Mouse (Mus musculus) intestine, postnatal 0 days (tissue): ENCODE results near the gene Gm45062. TPM values are rescaled to one million over a fixed set of nuclear protein-coding genes. Genes with fewer than 3 reads are reported as not detected.

Experiments used
- ATAC-seq: fragments of 200-750 bp; cut with Nextera tagmentation; 2 replicates; pipeline ENCODE4 v1.8.0; 2017; ENCODE audit warnings: mild to moderate bottlenecking, moderate TSS enrichment, moderate library complexity
- H3K27ac ChIP-seq: fragments of 300-500 bp; sonication (generic); 2 replicates; pipeline ENCODE4 v1.5.1; 2014; ENCODE audit warnings: mild to moderate bottlenecking, low read depth, low read length, moderate library complexity
- H3K27me3 ChIP-seq: fragments of 300-500 bp; sonication (generic); replicated peaks from 2 replicates; pipeline ENCODE4 v1.6.1; 2014; ENCODE audit warnings: low read length, mixed read lengths; ENCODE audit not compliant: control insufficient read depth, insufficient read depth
- H3K36me3 ChIP-seq: fragments of 300-500 bp; sonication (generic); 2 replicates; pipeline ENCODE4 v1.6.1; 2014; ENCODE audit warnings: mild to moderate bottlenecking, moderate library complexity; ENCODE audit not compliant: control insufficient read depth, insufficient read depth
- H3K4me1 ChIP-seq: fragments of 300-500 bp; sonication (generic); replicated peaks from 2 replicates; pipeline ENCODE4 v1.6.1; 2014; ENCODE audit warnings: antibody characterized with exemption, low read length, mixed read lengths; ENCODE audit not compliant: control insufficient read depth, insufficient read depth
- H3K4me2 ChIP-seq: fragments of 300-500 bp; sonication (generic); replicated peaks from 2 replicates; pipeline ENCODE4 v1.6.1; 2014; ENCODE audit warnings: low read depth, mild to moderate bottlenecking, moderate library complexity
- H3K4me3 ChIP-seq: fragments of 300-500 bp; sonication (generic); 2 replicates; pipeline ENCODE4 v1.5.1; 2014; ENCODE audit warnings: low read depth, low read length
- H3K9ac ChIP-seq: fragments of 300-500 bp; sonication (generic); 2 replicates; pipeline ENCODE4 v1.6.1; 2014; ENCODE audit warnings: mild to moderate bottlenecking, low read depth, low read length
- H3K9me3 ChIP-seq: fragments of 300-500 bp; sonication (generic); 2 replicates; pipeline ENCODE4 v1.6.1; 2016; ENCODE audit warnings: mixed run types; ENCODE audit not compliant: control insufficient read depth
- CTCF ChIP-seq: sonication (generic); IDR thresholded peaks from 2 replicates; pipeline ENCODE4 v1.5.1; 2016; ENCODE audit warnings: low read depth, mild to moderate bottlenecking, control low read depth, antibody characterized with exemption, moderate library complexity
- WGBS: fragments of 180-500 bp; shearing (Covaris S2); extraction: QIAGEN DNeasy Blood & Tissue Kit; methylation state at CpG from one replicate; pipeline ENCODE4 v1.1.7; 2014; 5-methylcytosine and 5-hydroxymethylcytosine counted together
- polyA plus RNA-seq: library from polyadenylated mRNA; unstranded; fragments of >200 nt; fragmentation: Nextera tagmentation; extraction: Ambion mirVana; gene quantifications from 2 replicates; pipeline ENCODE4 v1.2.1, GENCODE M21; 2015

Gm45062 gene
- polyA plus RNA-seq, 1 experiment from 2014 or later = 0.30 TPM

DNA sequence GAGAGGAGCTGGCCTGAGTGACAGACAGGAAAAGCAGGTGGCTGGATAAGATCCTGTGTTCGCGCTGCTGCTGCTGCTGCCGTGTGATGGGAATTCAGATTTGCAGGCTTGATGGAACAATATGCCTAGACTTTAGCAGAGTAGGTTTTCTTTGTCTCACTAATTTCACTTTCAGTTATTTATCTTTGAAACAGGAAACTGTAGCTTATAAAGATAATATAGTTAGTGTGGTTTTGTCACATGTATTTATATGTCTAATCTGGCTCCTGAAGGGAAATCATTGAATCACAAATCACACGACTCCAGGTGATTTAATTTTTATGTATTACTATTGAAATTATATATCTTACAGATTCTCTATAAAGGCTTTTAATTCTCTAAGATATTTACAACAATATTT, 24.0 kb downstream of the Gm45062 start:
- no peak for ATAC-seq
- Histone ChIP-seq H3K36me3 (no peaks in the 10 kb centered on the region), H3K9me3 (no peaks in the 10 kb centered on the region), H3K4me2 (no peak overlapping the region), H3K9ac (no peak overlapping the region), H3K4me1 (no peaks in the 10 kb centered on the region), H3K27ac (no peak overlapping the region), H3K4me3 (no peak overlapping the region), H3K27me3 (no peaks in the 10 kb centered on the region)
- no peak for TF ChIP-seq CTCF
- 80% methylated on average over 4 of the region's 4 CpGs for whole genome bisulfite sequencing

DNA sequence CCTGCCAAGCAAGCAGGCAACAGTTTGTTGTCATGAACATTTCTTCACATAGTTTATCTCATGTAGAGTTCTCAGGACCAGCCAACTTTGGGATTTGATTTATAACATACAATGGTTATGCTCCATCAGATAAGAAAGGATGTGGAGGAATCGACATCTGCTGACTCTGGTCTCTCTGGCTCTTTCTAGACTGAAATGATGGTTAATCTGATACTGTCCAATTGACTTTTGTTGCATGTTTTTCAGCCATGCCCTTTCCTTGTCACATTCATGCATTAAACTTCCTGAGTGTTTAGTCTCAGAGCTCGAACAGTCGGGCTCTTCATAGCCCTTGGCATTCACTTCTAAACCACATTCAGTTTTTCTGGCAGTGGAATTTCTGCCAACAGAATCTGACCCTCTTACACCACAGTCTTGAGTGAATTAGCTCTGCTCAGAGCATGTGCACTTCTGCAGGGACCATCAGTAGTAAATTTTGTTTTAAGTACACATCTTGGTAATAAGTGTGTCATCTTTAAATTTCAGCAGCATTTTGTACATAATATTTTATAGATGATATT, 26.2 kb downstream of the Gm45062 start:
- TF ChIP-seq CTCF = no peak
- no peaks in the 10 kb centered on the region for H3K36me3 ChIP-seq
- no peaks in the 10 kb centered on the region for H3K9me3 ChIP-seq
- no peak overlapping the region for H3K27ac ChIP-seq
- H3K27me3 ChIP-seq = no peaks in the 10 kb centered on the region
- H3K4me2 ChIP-seq = no peak overlapping the region
- no peaks in the 10 kb centered on the region for H3K4me1 ChIP-seq
- ATAC-seq = no peak
- 62% methylated on average over 3 of the region's 3 CpGs for WGBS
- H3K4me3 ChIP-seq = no peak overlapping the region
- no peak overlapping the region for H3K9ac ChIP-seq

DNA sequence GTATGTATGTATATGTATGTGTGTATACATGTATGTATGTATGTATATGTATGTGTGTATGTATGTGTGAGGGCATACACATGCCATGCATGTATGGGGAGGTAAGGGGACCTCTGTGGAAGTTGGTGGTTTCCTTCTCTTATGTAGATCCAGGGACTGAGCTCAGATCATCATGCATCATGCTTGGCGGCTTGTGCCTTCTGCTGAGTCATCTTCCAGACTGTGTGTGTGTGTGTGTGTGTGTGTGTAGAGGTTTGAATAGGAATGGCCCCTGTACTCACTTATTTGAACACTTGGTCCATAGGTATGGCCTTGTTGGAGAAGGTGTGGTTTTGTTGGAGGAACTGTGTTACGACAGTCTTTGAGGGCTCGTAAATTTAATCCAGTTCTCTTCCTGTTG, 26.9 kb downstream of the Gm45062 start:
- TF ChIP-seq CTCF = no peak
- Histone ChIP-seq H3K4me1 (no peaks in the 10 kb centered on the region), H3K4me2 (no peak overlapping the region), H3K9ac (no peak overlapping the region), H3K27me3 (no peaks in the 10 kb centered on the region), H3K36me3 (no peaks in the 10 kb centered on the region), H3K9me3 (no peaks in the 10 kb centered on the region), H3K4me3 (no peak overlapping the region), H3K27ac (no peak overlapping the region)
- ATAC-seq = no peak
- 80% methylated on average over 3 of the region's 3 CpGs for WGBS

DNA sequence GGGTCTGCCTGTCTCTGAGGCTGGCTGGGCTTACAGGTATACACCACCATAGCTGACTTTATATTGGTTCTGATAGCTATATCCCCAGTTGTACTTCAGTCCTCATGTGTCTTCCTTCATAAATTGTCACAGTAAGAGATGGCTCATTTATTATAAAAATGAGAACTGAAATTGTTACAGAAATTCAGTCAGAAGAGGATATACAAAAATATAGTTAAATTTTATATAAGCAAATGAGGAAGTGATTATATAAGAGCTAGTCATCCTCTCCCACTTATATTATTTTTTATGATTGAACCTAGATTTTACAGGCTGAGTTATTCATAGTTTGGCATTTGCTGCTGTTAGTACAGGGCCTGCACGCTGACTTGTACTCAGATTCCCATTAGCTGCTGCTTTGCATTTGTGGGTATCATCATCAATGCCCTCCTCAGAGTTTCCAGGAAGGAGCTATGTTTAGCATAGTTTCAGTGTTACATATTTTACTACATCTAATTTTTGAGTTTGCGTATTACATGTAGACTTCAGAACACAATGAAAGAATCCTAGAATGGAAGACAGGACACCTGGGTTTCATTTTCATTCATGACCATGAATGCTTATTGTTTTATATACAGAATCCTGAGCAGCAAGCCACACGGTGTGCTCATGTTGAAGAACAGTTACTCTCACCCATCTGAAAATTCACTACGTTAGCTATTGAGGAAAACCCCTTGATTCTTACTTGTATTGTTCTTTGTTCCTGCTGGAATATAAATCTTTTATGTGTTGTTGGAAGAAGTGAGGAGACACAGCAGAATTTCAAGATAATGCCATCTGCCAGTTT, 29.7 kb downstream of the Gm45062 start:
- 88% methylated on average over 4 of the region's 4 CpGs for WGBS
- TF ChIP-seq CTCF = no peak
- H3K27me3 ChIP-seq = no peaks in the 10 kb centered on the region
- H3K4me3 ChIP-seq = no peak overlapping the region
- H3K9me3 ChIP-seq = no peaks in the 10 kb centered on the region
- no peak for ATAC-seq
- no peaks in the 10 kb centered on the region for H3K36me3 ChIP-seq
- no peaks in the 10 kb centered on the region for H3K4me1 ChIP-seq
- no peak overlapping the region for H3K4me2 ChIP-seq
- no peak overlapping the region for H3K27ac ChIP-seq
- no peak overlapping the region for H3K9ac ChIP-seq

DNA sequence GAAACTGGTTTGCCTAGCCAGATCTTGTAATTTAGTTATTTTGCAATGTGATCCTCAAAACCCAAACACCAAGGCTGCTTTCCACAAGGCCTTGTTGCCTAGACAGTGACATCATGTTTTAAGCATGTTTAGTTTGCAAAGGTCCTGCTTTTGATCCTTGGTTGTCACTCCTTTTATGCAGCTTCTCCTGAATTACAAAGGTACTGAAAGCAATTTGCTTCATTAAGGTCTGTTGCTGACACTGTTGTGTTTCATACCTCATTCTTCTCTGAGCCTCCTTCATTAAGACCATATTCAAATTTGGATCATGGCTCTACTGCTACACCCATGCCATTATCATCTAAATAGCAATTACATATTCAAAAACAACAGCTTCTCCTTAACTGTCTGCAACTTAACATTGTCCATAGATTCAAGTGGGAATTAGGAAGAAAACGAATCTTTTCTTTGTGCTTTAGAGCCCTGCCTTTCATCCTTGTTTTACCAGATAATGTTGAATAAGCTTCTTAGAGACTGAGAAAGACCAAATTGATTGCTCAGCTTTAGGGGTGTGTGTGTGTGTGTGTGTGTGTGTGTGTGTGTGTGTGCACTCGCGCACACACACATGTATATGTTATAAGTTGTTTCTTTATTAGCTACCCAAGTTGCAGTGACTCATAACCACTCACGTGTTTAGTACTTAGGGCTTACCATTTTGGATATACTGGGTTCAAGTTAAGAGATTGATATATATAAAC, 35.0 kb downstream of the Gm45062 start:
- no peak for ATAC-seq
- Histone ChIP-seq H3K4me3 (no peak overlapping the region), H3K27ac (no peak overlapping the region), H3K9me3 (no peaks in the 10 kb centered on the region), H3K36me3 (no peaks in the 10 kb centered on the region), H3K9ac (no peak overlapping the region), H3K4me2 (no peak overlapping the region), H3K4me1 (no peaks in the 10 kb centered on the region), H3K27me3 (no peaks in the 10 kb centered on the region)
- no peak for TF ChIP-seq CTCF
- WGBS = 84% methylated on average over 4 of the region's 4 CpGs

- 80% methylated on average over 6 of the region's 6 CpGs for WGBS
- no peaks in the 10 kb centered on the region for H3K36me3 ChIP-seq
- H3K4me3 ChIP-seq = no peak overlapping the region
- ATAC-seq = no peak
- H3K9ac ChIP-seq = no peak overlapping the region
- H3K27ac ChIP-seq = no peak overlapping the region
- H3K4me1 ChIP-seq = no peaks in the 10 kb centered on the region
- TF ChIP-seq CTCF = no peak
- no peak overlapping the region for H3K4me2 ChIP-seq
- no peaks in the 10 kb centered on the region for H3K9me3 ChIP-seq
- no peaks in the 10 kb centered on the region for H3K27me3 ChIP-seq
These were observed 40.0 kb downstream of the Gm45062 start for GRCm38 (mm10) chr6:8299066-8299863.
